Mouse (Mus musculus) liver, embryonic 14.5 days (tissue): Measurements from ENCODE around the gene Apom. TPM values are rescaled to one million over a fixed set of nuclear protein-coding genes. Genes with fewer than 3 reads are reported as not detected.

Experiments
- ATAC-seq: fragments of 200-750 bp; cut with Nextera tagmentation; 2 replicates; pipeline ENCODE4 v1.8.0; 2017; ENCODE audit warnings: moderate number of reproducible peaks, mild to moderate bottlenecking, moderate library complexity; ENCODE audit not compliant: insufficient read depth
- DNase-seq, 3 experiments: peaks; one replicate each; pipeline ENCODE4 v3.0.0-alpha.2; 2012 to 2013; ENCODE audit warnings: low read depth in 3 of 3, low spot score in 3 of 3
- H3K27ac ChIP-seq: fragments of 300-500 bp; sonication (generic); 2 replicates; pipeline ENCODE4 v1.5.1; 2014; ENCODE audit warnings: moderate library complexity, mild to moderate bottlenecking, control low read depth, inconsistent platforms
- H3K27me3 ChIP-seq: fragments of 300-500 bp; sonication (generic); 2 replicates; pipeline ENCODE4 v1.6.1; 2014; ENCODE audit warnings: mild to moderate bottlenecking, low read length, moderate library complexity; ENCODE audit not compliant: control insufficient read depth, insufficient read depth
- H3K36me3 ChIP-seq: fragments of 300-500 bp; sonication (generic); replicated peaks from 2 replicates; pipeline ENCODE4 v1.6.1; 2014; ENCODE audit warnings: low read depth; ENCODE audit not compliant: control insufficient read depth, insufficient read depth
- H3K4me1 ChIP-seq, 2 experiments: fragments of 200-500 bp in 1 of 2; fragments of 300-500 bp in 1 of 2; sonication (generic) in 1 of 2; replicated peaks; 2 replicates each; pipeline ENCODE4 v1.6.1; 2012 to 2014; ENCODE audit warnings: antibody characterized with exemption in 1 of 2, inconsistent platforms in 1 of 2, low read length in 1 of 2; ENCODE audit not compliant: control insufficient read depth in 2 of 2, insufficient read depth in 2 of 2
- H3K4me2 ChIP-seq: fragments of 300-500 bp; sonication (generic); 2 replicates; pipeline ENCODE4 v1.6.1; 2014; ENCODE audit warnings: low read depth, mild to moderate bottlenecking, control low read depth, moderate library complexity
- H3K4me3 ChIP-seq, 2 experiments: fragments of 200-500 bp in 1 of 2; fragments of 300-500 bp in 1 of 2; sonication (generic) in 1 of 2; 2 replicates each; pipeline ENCODE4 v1.5.1; 2012 to 2014; ENCODE audit warnings: low read depth in 2 of 2, low read length in 2 of 2, mild to moderate bottlenecking in 2 of 2, control low read depth in 1 of 2, inconsistent platforms in 1 of 2, moderate library complexity in 1 of 2; ENCODE audit not compliant: insufficient read depth in 1 of 2
- H3K9ac ChIP-seq: fragments of 300-500 bp; sonication (generic); replicated peaks from 2 replicates; pipeline ENCODE4 v1.6.1; 2014; ENCODE audit warnings: mild to moderate bottlenecking, control low read depth, moderate library complexity
- H3K9me3 ChIP-seq: fragments of 300-500 bp; sonication (generic); 2 replicates; pipeline ENCODE4 v1.6.1; 2016; ENCODE audit warnings: low read length, mixed read lengths; ENCODE audit not compliant: control insufficient read depth
- CTCF ChIP-seq: IDR thresholded peaks from 2 replicates; pipeline ENCODE4 v1.5.1; 2016; ENCODE audit warnings: antibody characterized with exemption, low read depth, control low read depth
- EP300 ChIP-seq: IDR thresholded peaks from 2 replicates; pipeline ENCODE4 v1.6.1; 2016; ENCODE audit warnings: antibody characterized with exemption, low read depth
- WGBS: fragments of 180-500 bp; shearing (Covaris S2); extraction: QIAGEN DNeasy Blood & Tissue Kit; methylation state at CpG from one replicate; pipeline ENCODE4 v1.1.7; 2014; ENCODE audit not compliant: insufficient replicate concordance; 5-methylcytosine and 5-hydroxymethylcytosine counted together
- polyA plus RNA-seq, 2 experiments: library from polyadenylated mRNA; depleted of rRNA in 1 of 2; stranded (reverse) in 1 of 2; unstranded in 1 of 2; fragments of >200 nt; fragmentation: Nextera tagmentation in 1 of 2; extraction: Ambion mirVana in 1 of 2; gene quantifications; 2 replicates each; pipeline versions ENCODE4 v1.2.1 to v1.2.3; 2012 to 2014

Gene Apom
- polyA plus RNA-seq, 2 experiments = 317 to 750 TPM

- ATAC-seq = no peak
- TF ChIP-seq EP300 (no peak), CTCF (no peak)
- Histone ChIP-seq H3K27ac (no peak overlapping the region), H3K4me2 (no peak overlapping the region), H3K4me1 (peaks cover 10% of the 10 kb centered on the region in 2 experiments), H3K9ac (no peak overlapping the region), H3K9me3 (no peaks in the 10 kb centered on the region), H3K36me3 (peaks cover 28% of the 10 kb centered on the region), H3K27me3 (no peaks in the 10 kb centered on the region), H3K4me3 (no peak overlapping the region)
- DNase-seq = no peak
- 81% methylated on average over 14 of the region's 14 CpGs for WGBS
Observed at GRCm38 (mm10) chr17:35092403-35093198, 39.2 kb downstream of the Apom start.

GRCm38 (mm10) chr17:35090166-35090932, 41.5 kb downstream of the Apom start:
- peak; percentile 64 to 69 (median 65) for DNase-seq
- peak; percentile 48 for ATAC-seq

GRCm38 (mm10) chr17:35088825-35089644, 42.8 kb downstream of the Apom start, which contains the start of gene Abhd16a:
TSS of gene Abhd16a (plus strand) at chr17:35089263.
- Histone ChIP-seq H3K4me2 (peak within 1 kb of the TSS; percentile 96), H3K4me1 (peaks cover 15 to 18% of the 10 kb centered on the region in 2 experiments), H3K9ac (peak within 1 kb of the TSS; percentile 86), H3K27ac (peak within 1 kb of the TSS; percentile 75), H3K36me3 (peaks cover 6% of the 10 kb centered on the region; the same call in 1 of the 2 replicates), H3K9me3 (no peaks in the 10 kb centered on the region), H3K4me3 (peak within 1 kb of the TSS; percentile 66 to 70), H3K27me3 (no peaks in the 10 kb centered on the region)
- 3% methylated on average over 60 of the region's 67 CpGs for WGBS
- ATAC-seq (peak; percentile 97), DNase-seq (peak; percentile 82 to 87 (median 83))
- TF ChIP-seq EP300 (no peak), CTCF (peak; percentile 22)

More at GRCm38 (mm10) chr17:35090166-35090932, 41.5 kb downstream of the Apom start:
- Histone ChIP-seq H3K4me3 (peak overlapping the region; percentile 66 to 70), H3K4me1 (peaks cover 14% of the 10 kb centered on the region in 2 experiments), H3K9me3 (no peaks in the 10 kb centered on the region), H3K27ac (peak overlapping the region; percentile 75), H3K4me2 (peak overlapping the region; percentile 96), H3K9ac (peak overlapping the region; percentile 86), H3K36me3 (peaks cover 14% of the 10 kb centered on the region), H3K27me3 (no peaks in the 10 kb centered on the region)
- TF ChIP-seq EP300 = peak; percentile 74
- no peak for TF ChIP-seq CTCF
- 52% methylated on average over 8 of the region's 8 CpGs for WGBS

GRCm38 (mm10) chr17:35088151-35088550, 43.7 kb downstream of the Apom start:
- no peak for ATAC-seq
- peaks cover 15 to 18% of the 10 kb centered on the region in 2 experiments for H3K4me1 ChIP-seq
- no peak overlapping the region for H3K27ac ChIP-seq
- H3K36me3 ChIP-seq = peaks cover 6% of the 10 kb centered on the region; the same call in 1 of the 2 replicates
- WGBS = 34% methylated on average over 2 of the region's 2 CpGs
- no peaks in the 10 kb centered on the region for H3K27me3 ChIP-seq
- H3K9ac ChIP-seq = no peak overlapping the region
- H3K4me2 ChIP-seq = no peak overlapping the region
- DNase-seq = no peak
- no peak overlapping the region for H3K4me3 ChIP-seq
- H3K9me3 ChIP-seq = no peaks in the 10 kb centered on the region
- TF ChIP-seq EP300 (no peak), CTCF (peak; percentile 39)
